Mouse (Mus musculus) T-helper 1 cell (primary cell): ENCODE measurements around the gene Npr3.

Experiments used
- in situ Hi-C: fragments of 300-600 bp; cut with MboI, MseI; formaldehyde crosslinking; loops from one replicate; pipeline ENCODE4 v1.15.1; 2025; ENCODE audit warnings: high pct_unique_total_duplicates

Gene Npr3

GRCm38 (mm10) chr15:11906571-11907531, at the start of gene Npr3:
Gene Npr3 (minus strand): TSS chr15:11907287.
- in situ Hi-C loops, result loop anchor here (10.0 kb wide), 1 partner anchor 492 kb away; no protein-coding TSS in a partner anchor

GRCm38 (mm10) chr15:11956129-11956528, 49.0 kb upstream of the Npr3 start:
- in situ Hi-C loops, result no loop called here

DNA sequence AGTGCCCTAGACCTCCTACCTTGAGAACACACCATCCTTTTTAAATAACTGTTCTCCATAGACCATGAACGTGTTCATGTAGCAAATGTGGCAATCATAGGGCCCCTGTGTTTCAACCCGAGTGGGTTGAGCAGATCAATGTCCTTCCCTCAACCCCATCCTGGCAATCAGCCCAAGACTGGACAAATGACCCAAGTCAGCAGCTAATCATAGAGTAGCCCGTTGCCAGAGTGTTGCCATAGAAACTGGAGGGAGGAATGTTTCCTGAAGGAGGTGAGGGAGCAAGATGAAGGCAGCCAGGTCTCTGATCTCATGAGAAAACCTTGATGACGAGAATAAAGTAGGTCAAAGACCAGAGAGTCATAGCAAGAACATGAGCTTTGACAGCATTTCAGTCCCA, 47.1 kb upstream of the Npr3 start:
- in situ Hi-C loops, result no loop called here

- in situ Hi-C loops, result no loop called here
Observed at GRCm38 (mm10) chr15:11952159-11952558, 45.1 kb upstream of the Npr3 start.

DNA sequence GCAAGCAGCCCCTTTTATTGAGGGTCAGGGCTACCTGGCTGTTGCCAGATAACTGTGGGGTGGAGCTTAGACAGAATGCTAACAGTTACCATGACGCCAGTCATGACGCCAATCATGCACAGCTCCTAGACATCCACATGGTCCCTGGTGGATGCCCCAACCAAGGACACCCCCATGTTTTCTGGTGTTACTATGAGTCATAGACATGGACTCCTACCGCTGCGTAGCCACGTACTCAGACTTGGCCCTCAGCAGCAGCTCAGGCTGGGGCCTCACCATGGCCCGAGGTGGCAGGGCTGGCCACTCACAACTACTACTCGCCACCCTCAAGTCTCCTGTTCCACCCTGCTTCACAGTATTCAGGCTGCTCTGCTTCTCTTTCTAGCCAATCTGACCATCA, 44.1 kb upstream of the Npr3 start:
- in situ Hi-C loops, result no loop called here

DNA sequence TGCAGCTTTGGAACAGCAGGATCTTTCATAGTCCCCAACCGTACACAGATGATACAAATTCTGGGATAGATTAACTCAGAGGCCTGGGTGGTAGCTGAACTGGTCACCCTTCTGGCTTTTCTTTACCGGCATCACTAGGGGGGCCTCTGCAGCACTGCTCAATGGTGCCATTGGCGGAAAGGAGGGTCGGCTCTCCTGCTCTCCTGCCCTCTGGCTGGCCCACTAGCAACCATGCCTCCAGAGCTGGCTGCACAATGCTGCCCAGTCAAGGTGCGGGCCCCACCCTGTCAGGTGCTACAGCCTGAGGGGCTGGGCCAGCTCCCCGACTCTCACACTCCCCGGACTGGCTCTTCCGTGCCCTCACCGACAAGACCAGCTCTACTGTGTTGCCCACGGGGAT, 43.1 kb upstream of the Npr3 start:
- in situ Hi-C loops, result no loop called here

- in situ Hi-C loops, result no loop called here
Observed at GRCm38 (mm10) chr15:11949490-11949889, 42.4 kb upstream of the Npr3 start.

GRCm38 (mm10) chr15:11940855-11941254, 33.8 kb upstream of the Npr3 start:
- in situ Hi-C loops, result no loop called here

GRCm38 (mm10) chr15:11927742-11928141, 20.7 kb upstream of the Npr3 start:
- in situ Hi-C loops, result no loop called here

DNA sequence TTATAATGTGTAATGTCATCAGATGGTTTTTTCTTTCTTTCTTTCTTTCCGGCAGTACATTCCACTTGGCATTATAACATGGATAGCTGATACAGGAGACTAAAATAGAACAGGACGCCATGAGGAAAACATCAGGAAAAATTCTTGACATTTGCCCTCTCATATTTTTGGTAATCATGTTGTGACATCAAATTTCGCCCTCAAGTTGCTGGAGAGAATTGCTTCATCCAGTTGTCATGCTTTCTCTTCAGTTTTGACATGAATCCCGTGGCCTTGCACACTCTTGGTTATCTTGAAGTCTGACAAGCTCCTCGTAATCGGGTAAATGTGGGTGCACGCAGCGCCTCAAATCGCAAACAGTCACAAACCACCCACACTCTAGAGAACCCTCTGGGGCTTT, 7.0 kb upstream of the Npr3 start:
- in situ Hi-C loops, result no loop called here

GRCm38 (mm10) chr15:11909875-11910274, 2.8 kb upstream of the Npr3 start:
- in situ Hi-C loops, result loop anchor here (10.0 kb wide), 1 partner anchor 495 kb away; no protein-coding TSS in a partner anchor

DNA sequence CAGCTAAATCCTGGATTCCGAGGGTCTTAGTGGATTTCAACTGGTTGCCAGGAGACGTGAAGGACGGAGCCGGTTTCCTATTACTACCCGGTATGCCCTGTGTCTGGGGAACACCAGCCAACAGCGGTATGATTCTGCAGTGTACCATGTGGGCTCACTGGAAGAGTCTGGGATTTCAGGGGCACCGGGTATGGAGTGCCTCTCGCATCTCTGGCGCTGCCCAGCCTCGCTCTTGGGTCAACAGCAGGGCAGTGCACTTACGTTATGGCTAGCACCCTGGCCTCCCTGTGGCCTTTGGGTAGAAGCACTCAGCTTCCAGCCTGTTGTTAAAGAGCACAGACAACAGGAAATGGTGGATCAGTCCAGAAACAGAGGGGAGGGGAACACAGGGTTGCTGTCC, 1.1 kb upstream of the Npr3 start:
- in situ Hi-C loops, result loop anchor here (10.0 kb wide), 1 partner anchor 493 kb away; no protein-coding TSS in a partner anchor

- in situ Hi-C loops, result loop anchor here (10.0 kb wide), 1 partner anchor 491 kb away; no protein-coding TSS in a partner anchor
Observed at GRCm38 (mm10) chr15:11906021-11906570, 991 bp downstream of the Npr3 start.

GRCm38 (mm10) chr15:11904848-11905672, 2.0 kb downstream of the Npr3 start:
- in situ Hi-C loops, result loop anchor here (10.0 kb wide), 1 partner anchor 490 kb away; no protein-coding TSS in a partner anchor

- in situ Hi-C loops, result loop anchor here (10.0 kb wide), 1 partner anchor 489 kb away; no protein-coding TSS in a partner anchor
Observed at GRCm38 (mm10) chr15:11904043-11904847, 2.8 kb downstream of the Npr3 start.

- in situ Hi-C loops, result loop anchor here (10.0 kb wide), 1 partner anchor 489 kb away; no protein-coding TSS in a partner anchor
Observed at GRCm38 (mm10) chr15:11903196-11904042, 3.7 kb downstream of the Npr3 start.

DNA sequence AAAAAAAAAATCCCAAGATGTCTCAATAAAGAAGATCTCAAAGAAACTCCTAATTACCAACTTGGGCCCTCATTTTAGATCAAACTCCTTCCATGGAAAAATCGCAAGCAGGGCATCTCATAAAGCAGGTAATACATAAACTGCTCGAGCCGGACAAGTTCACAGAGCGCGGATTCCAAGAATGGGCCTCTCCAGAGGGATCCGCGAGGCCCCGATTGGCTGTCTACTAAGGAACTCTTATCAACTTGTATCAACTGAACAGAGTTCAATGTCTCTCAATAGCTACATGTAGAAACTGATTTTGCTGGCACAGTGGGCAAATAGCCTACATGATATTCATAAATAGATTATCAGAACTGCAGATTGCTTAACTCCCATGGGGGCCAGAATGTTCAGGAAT, 9.5 kb downstream of the Npr3 start:
- in situ Hi-C loops, result no loop called here

- in situ Hi-C loops, result no loop called here
Observed at GRCm38 (mm10) chr15:11897162-11897561, 9.9 kb downstream of the Npr3 start.

- in situ Hi-C loops, result no loop called here
Observed at GRCm38 (mm10) chr15:11893969-11894368, 13.1 kb downstream of the Npr3 start.

- in situ Hi-C loops, result no loop called here
Observed at GRCm38 (mm10) chr15:11891395-11891794, 15.7 kb downstream of the Npr3 start.
